Mouse (Mus musculus): ENCODE data around the gene Fbln1. TPM values are rescaled to one million over a fixed set of nuclear protein-coding genes. Genes with fewer than 3 reads are reported as not detected.
"Not testable (repeated sequence)": the region's sequence is repeated elsewhere in the genome, so short reads cannot be mapped to it uniquely, and the experiment has no call there.

Gene Fbln1
- polyA plus RNA-seq, 1 experiment from 2014 or later: 114 TPM

- no peak overlapping the region for H3K4me3 ChIP-seq (replicated peaks; ENCODE audit: low read depth, low read length)
- WGBS: 94% methylated on average over 5 of the region's 5 CpGs
- no peaks in the 10 kb centered on the region for H3K4me1 ChIP-seq (replicated peaks; ENCODE audit: insufficient read depth, low read length)
- ATAC-seq (replicated peaks; ENCODE audit: low FRiP score, low read depth) (no peak), DNase-seq (ENCODE audit: low spot score) (no peak)
- H3K27me3 ChIP-seq (ENCODE audit: insufficient read depth, low read length): no peaks in the 10 kb centered on the region
- no peaks in the 10 kb centered on the region for H3K36me3 ChIP-seq (ENCODE audit: insufficient read depth, low read length)
- TF ChIP-seq CTCF (IDR thresholded peaks at IDR 0.05; ENCODE audit: low read depth): no peak
- H3K27ac ChIP-seq: no peak overlapping the region
- no peak overlapping the region for H3K4me2 ChIP-seq (ENCODE audit: low read length)
- no peak overlapping the region for H3K9ac ChIP-seq (ENCODE audit: low read depth, low read length)
- H3K9me3 ChIP-seq (replicated peaks; ENCODE audit: low read length): no peaks in the 10 kb centered on the region
Observed at GRCm38 (mm10) chr15:85329096-85329495, 123.3 kb downstream of the Fbln1 start.

DNA sequence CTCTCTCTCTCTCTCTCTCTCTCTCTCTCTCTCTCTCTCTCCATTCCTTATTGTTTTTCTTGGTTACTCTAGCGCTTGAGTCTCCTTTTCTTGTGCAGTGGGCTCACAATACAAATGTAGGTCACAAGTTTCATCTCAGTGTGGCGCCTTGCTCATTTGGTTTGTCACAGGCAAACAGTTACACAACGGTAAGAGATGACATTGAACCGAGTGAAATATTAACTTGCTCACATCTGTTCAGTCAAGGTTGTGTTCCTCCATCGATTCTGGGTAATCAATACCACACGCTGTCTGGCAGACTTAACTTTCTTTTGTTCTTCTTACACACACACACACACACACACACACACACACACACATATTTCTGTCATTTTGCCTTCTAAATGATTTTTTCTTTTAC lies 124.3 kb downstream of the Fbln1 start:
- Histone ChIP-seq H3K4me2 (ENCODE audit: low read length) (no peak overlapping the region), H3K4me3 (replicated peaks; ENCODE audit: low read depth, low read length) (no peak overlapping the region), H3K9me3 (replicated peaks; ENCODE audit: low read length) (no peaks in the 10 kb centered on the region), H3K4me1 (replicated peaks; ENCODE audit: insufficient read depth, low read length) (no peaks in the 10 kb centered on the region), H3K27me3 (ENCODE audit: insufficient read depth, low read length) (no peaks in the 10 kb centered on the region), H3K9ac (ENCODE audit: low read depth, low read length) (no peak overlapping the region), H3K27ac (no peak overlapping the region), H3K36me3 (ENCODE audit: insufficient read depth, low read length) (no peaks in the 10 kb centered on the region)
- no peak for ATAC-seq (replicated peaks; ENCODE audit: low FRiP score, low read depth)
- no peak for TF ChIP-seq CTCF (IDR thresholded peaks at IDR 0.05; ENCODE audit: low read depth)
- no peak for DNase-seq (ENCODE audit: low spot score)
- WGBS: 81% methylated on average over 6 of the region's 6 CpGs

DNA sequence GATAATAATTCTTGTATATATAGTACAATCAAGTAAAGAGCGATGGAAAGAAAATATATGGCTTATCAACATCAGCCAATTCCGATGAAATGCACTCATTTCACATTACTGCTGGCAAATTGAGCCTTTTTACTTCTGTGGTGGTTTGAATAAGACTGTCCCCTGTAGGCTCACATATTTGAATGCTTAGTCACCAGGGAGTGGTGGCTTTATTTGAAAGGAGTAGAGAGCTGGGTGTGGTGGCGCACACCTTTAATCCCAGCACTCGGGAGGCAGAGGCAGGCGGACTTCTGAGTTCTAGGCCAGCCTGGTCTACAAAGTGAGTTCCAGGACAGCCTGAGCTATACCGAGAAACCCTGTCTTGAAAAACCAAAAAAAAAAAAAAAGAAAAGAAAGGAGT lies 127.8 kb downstream of the Fbln1 start:
- DNase-seq (ENCODE audit: low spot score); ATAC-seq (replicated peaks; ENCODE audit: low FRiP score, low read depth): not testable (repeated sequence)

DNA sequence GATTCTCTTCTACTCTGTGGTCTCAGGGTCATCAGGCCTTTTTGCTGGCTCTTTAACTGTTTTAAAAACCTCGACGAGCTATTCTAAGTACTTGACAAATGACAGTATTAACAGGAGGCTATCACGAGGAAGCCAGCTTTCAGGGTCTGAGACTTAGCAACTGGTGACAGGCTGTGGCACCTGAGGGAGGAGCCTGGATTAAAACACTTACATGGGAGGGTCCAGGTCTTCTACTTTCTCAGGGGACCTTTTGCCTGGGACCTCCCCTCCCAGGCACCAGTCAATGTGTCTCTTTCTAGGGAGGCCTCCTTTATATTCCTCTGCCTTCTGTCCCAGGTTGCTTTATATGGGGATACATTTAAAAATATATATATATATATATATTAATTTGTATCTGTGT lies 128.5 kb downstream of the Fbln1 start:
- Histone ChIP-seq H3K4me2 (ENCODE audit: low read length) (no peak overlapping the region), H3K4me1 (replicated peaks; ENCODE audit: insufficient read depth, low read length) (no peaks in the 10 kb centered on the region; the same call in 1 of the 2 replicates), H3K36me3 (ENCODE audit: insufficient read depth, low read length) (no peaks in the 10 kb centered on the region), H3K9ac (ENCODE audit: low read depth, low read length) (no peak overlapping the region), H3K4me3 (replicated peaks; ENCODE audit: low read depth, low read length) (no peak overlapping the region), H3K27ac (no peak overlapping the region), H3K27me3 (ENCODE audit: insufficient read depth, low read length) (no peaks in the 10 kb centered on the region), H3K9me3 (replicated peaks; ENCODE audit: low read length) (no peaks in the 10 kb centered on the region)
- 54% methylated on average over 3 of the region's 3 CpGs for whole genome bisulfite sequencing
- TF ChIP-seq CTCF (IDR thresholded peaks at IDR 0.05; ENCODE audit: low read depth): no peak
- no peak for ATAC-seq (replicated peaks; ENCODE audit: low FRiP score, low read depth)
- DNase-seq (ENCODE audit: low spot score): no peak

More for the DNA sequence above, 127.8 kb downstream of the Fbln1 start:
- not testable (repeated sequence) for H3K27me3 ChIP-seq (ENCODE audit: insufficient read depth, low read length); H3K4me3 ChIP-seq (replicated peaks; ENCODE audit: low read depth, low read length); H3K4me2 ChIP-seq (ENCODE audit: low read length); H3K36me3 ChIP-seq (ENCODE audit: insufficient read depth, low read length); H3K27ac ChIP-seq; H3K4me1 ChIP-seq (replicated peaks; ENCODE audit: insufficient read depth, low read length); H3K9me3 ChIP-seq (replicated peaks; ENCODE audit: low read length); H3K9ac ChIP-seq (ENCODE audit: low read depth, low read length)
- WGBS: 89% methylated on average over 6 of the region's 6 CpGs

- no peaks in the 10 kb centered on the region for H3K9me3 ChIP-seq (replicated peaks; ENCODE audit: low read length)
- H3K4me2 ChIP-seq (ENCODE audit: low read length): peak within 1 kb of the TSS; percentile 69
- peak within 1 kb of the TSS; percentile 64 for H3K4me3 ChIP-seq (replicated peaks; ENCODE audit: low read depth, low read length)
- no peaks in the 10 kb centered on the region for H3K27me3 ChIP-seq (ENCODE audit: insufficient read depth, low read length)
- H3K9ac ChIP-seq (ENCODE audit: low read depth, low read length): peak within 1 kb of the TSS; percentile 76
- DNase-seq (ENCODE audit: low spot score) (no peak), ATAC-seq (replicated peaks; ENCODE audit: low FRiP score, low read depth) (no peak; the same call in 1 of the 2 replicates)
- no peaks in the 10 kb centered on the region; the same call in 1 of the 2 replicates for H3K4me1 ChIP-seq (replicated peaks; ENCODE audit: insufficient read depth, low read length)
- peak within 1 kb of the TSS; percentile 90 for H3K27ac ChIP-seq
- 9% methylated on average over 14 of the region's 19 CpGs for WGBS
- H3K36me3 ChIP-seq (ENCODE audit: insufficient read depth, low read length): no peaks in the 10 kb centered on the region
- no peak for TF ChIP-seq CTCF (IDR thresholded peaks at IDR 0.05; ENCODE audit: low read depth)
Observed at GRCm38 (mm10) chr15:85335671-85336300, 130.0 kb downstream of the Fbln1 start, which contains the start of gene Atxn10. Gene Atxn10, plus strand, starts transcription at chr15:85336245.

Other genes starting within 250 kb of the Fbln1 start
- 5.8 and 10.0 TPM in 2 replicates for gene 5031439G07Rik, start 217.4 kb upstream of the Fbln1 start, polyA plus RNA-seq (2015; fragmentation: Nextera tagmentation; extraction: Ambion mirVana)
- gene Upk3a, start 188.8 kb upstream of the Fbln1 start, polyA plus RNA-seq (2015; fragmentation: Nextera tagmentation; extraction: Ambion mirVana): 73.7 and 104 TPM in 2 replicates
- gene Fam118a, start 177.0 kb upstream of the Fbln1 start, polyA plus RNA-seq (2015; fragmentation: Nextera tagmentation; extraction: Ambion mirVana): 18.4 and 18.8 TPM in 2 replicates
- 0.15 and 0.29 TPM in 2 replicates for gene Smc1b, start 74.0 kb upstream of the Fbln1 start, polyA plus RNA-seq (2015; fragmentation: Nextera tagmentation; extraction: Ambion mirVana)
- 0.41 and 0.61 TPM in 2 replicates for gene Ribc2, start 73.9 kb upstream of the Fbln1 start, polyA plus RNA-seq (2015; fragmentation: Nextera tagmentation; extraction: Ambion mirVana)
- 215 and 237 TPM in 2 replicates for gene Atxn10, start 130.3 kb downstream of the Fbln1 start, polyA plus RNA-seq (2015; fragmentation: Nextera tagmentation; extraction: Ambion mirVana)

Data from kidney, postnatal 0 days (tissue).